Mouse (Mus musculus) CD4-positive, CD25-positive, alpha-beta regulatory T cell, adult 4 months (primary cell): ENCODE results near the gene Atrnl1. TPM values are rescaled to one million over a fixed set of nuclear protein-coding genes. Genes with fewer than 3 reads are reported as not detected.

ENCODE experiments used
- ATAC-seq: one replicate; pipeline ENCODE4 v1.8.0; 2017
- polyA plus RNA-seq, 2 experiments: library from polyadenylated mRNA; unstranded; fragments of 100-300 nt; shearing (Covaris generic); gene quantifications; one replicate each; pipeline ENCODE4 v1.2.1; 2017

The Atrnl1 gene
- polyA plus RNA-seq, 2 experiments from 2014 or later = 0.11 TPM; not detected in 1

DNA sequence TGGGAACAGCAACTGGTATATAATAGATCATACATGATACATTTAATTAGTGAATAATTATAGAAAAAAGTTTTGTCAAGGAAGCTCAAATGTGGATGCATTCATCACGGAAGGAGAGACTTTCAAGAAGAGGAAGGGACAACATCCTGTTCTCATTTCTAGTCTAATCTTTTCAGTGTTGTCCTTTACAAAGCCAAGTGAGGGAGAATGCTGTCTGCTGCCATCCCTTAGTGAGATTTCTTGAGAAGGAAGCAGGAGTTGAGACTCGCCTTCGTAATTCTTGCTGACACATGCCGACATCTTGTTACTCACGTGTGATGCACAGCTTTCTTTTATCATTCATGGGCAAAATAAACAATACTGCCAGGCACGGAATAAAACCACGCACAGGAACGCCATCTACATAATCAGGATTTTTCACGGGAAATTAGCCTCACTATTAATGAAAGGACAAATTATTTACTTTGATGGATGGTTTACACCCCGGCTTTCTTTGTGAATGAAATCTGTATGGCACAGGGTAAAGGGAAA lies 316.2 kb downstream of the Atrnl1 start:
- ATAC-seq = no peak

- ATAC-seq = no peak
These were observed 317.0 kb downstream of the Atrnl1 start for GRCm38 (mm10) chr19:57927566-57928523.

DNA sequence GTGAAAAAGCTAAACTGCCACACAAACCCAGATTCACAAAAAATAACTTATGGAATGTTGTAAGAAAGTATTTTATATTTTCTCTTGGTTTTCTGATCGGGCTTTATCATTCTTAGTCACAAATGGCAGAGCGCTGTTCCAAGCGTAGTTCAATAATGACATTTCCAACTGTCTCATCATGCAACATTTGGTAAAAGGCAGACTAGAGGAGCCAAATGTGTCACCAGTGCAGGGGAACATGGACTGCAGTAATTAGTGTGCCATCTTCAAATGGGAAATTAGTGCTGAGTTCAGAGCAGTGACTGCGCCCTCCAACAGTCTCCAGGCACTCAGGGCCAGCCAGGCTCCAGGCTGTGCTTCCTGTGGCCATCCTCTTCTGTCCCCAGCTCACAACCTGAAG lies 320.8 kb downstream of the Atrnl1 start:
- ATAC-seq = no peak

DNA sequence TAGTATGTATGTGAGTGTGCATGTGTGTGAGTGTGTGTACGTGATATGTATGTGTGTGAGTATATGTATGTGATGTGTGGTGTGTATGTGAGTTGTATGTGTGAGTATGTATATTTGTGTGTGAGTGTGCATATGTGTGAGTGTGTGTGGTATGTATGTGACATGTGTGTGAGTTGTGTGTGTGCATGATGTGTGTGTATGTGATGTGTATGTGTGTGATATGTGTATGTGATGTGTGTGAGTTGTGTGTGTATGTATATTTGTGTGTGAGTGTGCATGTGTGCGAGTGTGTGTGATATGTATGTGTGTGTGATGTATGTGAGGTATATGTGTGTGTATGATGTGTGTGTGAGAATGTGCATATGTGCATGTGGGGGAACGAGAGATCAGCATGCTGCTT lies 326.0 kb downstream of the Atrnl1 start:
- ATAC-seq = no peak

GRCm38 (mm10) chr19:57939166-57939565 lies 328.3 kb downstream of the Atrnl1 start:
- no peak for ATAC-seq

- no peak for ATAC-seq
These were observed 330.7 kb downstream of the Atrnl1 start for GRCm38 (mm10) chr19:57941529-57941928.

- no peak for ATAC-seq
These were observed 331.4 kb downstream of the Atrnl1 start for GRCm38 (mm10) chr19:57942281-57942680.

- no peak for ATAC-seq
These were observed 332.5 kb downstream of the Atrnl1 start for GRCm38 (mm10) chr19:57943308-57943707.

DNA sequence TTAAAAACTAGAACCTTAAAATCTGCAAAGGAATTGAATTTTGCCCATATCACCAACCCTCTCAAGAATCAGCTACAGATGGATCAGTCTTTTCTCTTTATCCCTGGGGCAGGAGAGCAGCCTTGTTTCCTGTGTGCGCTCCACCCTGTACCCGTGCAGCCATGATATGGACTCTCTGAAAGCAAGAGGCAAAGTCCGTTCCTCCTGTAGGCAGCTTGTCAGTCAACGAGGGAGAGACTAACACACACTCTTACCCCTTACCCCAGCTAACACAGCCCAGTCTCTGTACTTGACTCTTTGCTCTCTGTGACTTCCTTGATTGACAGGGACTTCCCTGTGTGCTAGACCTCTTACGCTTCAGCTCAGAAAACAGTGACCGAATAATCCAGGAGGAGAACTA lies 333.8 kb downstream of the Atrnl1 start:
- no peak for ATAC-seq

DNA sequence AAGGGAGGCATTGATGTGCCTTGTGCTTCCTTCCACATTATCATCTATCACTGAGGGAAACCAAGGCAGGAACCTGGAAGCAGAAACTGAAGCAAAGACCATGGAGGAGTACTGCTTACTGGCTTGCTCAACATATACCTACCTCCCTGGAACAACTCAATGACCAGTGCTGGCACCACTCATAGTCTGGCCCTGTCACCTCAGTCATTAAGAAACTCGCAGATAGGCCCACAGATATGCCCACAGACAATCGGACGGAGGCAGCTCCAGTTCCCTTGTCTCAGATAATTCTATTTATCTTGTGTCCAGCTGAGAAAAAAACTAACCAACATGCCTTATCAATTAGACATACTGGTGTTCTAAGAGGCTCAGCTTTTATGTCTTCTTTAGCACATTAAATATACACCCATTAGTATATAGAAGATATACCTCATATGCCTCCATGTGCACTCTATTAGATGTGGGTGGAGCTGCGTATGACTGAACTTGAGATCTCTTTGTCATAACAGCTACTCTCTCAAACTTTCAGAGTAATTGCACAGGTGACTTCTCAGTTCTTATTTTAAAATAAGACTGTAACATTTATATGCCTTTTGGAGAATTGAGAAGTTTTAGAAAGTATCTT lies 334.9 kb downstream of the Atrnl1 start:
- no peak for ATAC-seq

DNA sequence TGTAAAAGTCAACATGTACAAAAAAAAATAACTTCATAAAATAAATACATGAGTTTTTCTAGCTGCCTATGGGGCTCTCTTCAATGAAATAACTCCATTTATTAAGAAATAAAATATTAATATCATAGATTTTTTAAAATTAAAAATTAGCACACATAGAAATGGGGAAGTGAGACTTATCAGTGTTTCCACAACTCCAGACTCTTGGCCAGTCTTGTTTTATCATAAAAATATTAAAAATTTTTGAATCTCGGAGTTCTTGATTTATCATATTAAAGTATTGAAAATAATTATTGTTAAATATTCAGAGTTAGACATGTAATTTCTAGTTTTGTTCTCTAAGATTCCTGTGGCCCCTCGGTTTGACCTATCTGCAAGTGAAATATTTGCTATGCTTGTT lies 337.7 kb downstream of the Atrnl1 start:
- ATAC-seq = no peak

DNA sequence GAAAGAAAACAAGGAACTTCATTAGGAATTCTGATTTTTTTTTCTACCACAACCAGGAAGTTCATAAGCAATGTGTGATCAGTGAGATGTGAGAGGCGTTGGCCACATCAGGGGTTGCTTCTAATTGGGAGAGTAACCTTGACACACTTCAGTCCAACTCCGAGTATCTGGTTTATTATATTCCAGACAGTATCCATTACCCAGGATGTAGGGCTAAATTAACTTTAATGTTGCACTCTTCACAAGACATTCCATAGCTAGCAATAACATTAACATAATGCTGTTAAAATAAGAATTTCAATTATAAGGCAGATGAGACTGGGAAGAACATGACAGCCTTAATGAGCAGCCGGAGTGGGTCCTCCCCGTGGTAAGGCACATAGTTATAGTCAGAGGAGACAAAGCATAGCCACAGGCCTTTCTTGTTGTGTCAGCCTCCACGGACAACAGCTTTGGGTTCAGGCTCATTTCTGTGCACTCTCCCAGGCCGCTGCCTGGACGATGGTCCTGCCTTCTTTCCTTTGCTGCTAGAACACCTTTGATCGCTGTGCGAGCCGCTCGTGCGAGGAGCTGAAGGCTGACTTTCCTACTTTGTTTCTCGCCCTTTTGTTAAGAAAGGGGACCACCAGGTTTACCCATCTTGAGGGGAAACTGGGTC lies 338.6 kb downstream of the Atrnl1 start:
- ATAC-seq = no peak

DNA sequence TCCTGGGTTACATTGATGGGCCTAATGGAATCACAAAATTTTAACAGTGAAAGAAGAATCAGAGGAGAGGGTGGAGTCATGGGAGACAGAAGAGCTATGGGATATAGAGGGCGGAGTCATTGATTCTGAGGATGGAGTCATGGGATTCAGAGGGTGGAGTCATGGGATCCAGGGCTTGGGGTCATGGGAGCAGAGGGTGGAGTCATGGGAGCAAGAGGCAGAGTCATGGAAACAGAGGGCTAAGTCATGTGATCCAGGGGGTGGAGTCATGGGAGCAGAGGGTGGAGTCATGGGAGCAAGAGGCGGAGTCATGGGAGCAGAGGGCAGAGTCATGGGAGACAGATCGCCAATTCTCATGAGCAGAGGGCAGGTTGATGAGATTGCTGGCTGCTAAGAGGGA lies 343.3 kb downstream of the Atrnl1 start:
- no peak for ATAC-seq

DNA sequence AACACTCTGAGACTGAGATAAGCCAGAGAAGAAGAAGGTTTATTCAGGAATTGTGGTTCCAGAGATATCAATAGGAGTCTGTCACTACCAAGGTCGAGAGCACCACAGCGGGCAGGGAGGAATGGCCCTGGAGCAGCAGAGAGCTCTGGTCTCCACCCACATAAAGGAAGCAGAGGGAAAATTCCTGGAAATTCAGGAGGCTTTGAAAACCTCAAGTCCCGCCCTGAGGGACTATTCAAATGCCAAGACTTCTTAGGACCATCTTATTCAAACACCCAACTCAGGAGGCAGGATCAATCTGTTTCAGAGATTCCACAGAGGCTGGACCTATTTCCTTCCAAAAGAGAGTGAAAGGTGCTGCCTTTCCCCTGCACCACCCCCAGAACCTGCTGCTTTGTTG lies 345.6 kb downstream of the Atrnl1 start:
- no peak for ATAC-seq

GRCm38 (mm10) chr19:57957363-57957762 lies 346.5 kb downstream of the Atrnl1 start:
- ATAC-seq = no peak

GRCm38 (mm10) chr19:57958154-57958553 lies 347.3 kb downstream of the Atrnl1 start:
- ATAC-seq = no peak

GRCm38 (mm10) chr19:57958726-57959125 lies 347.9 kb downstream of the Atrnl1 start:
- ATAC-seq = no peak

GRCm38 (mm10) chr19:57961321-57961720 lies 350.5 kb downstream of the Atrnl1 start:
- no peak for ATAC-seq

DNA sequence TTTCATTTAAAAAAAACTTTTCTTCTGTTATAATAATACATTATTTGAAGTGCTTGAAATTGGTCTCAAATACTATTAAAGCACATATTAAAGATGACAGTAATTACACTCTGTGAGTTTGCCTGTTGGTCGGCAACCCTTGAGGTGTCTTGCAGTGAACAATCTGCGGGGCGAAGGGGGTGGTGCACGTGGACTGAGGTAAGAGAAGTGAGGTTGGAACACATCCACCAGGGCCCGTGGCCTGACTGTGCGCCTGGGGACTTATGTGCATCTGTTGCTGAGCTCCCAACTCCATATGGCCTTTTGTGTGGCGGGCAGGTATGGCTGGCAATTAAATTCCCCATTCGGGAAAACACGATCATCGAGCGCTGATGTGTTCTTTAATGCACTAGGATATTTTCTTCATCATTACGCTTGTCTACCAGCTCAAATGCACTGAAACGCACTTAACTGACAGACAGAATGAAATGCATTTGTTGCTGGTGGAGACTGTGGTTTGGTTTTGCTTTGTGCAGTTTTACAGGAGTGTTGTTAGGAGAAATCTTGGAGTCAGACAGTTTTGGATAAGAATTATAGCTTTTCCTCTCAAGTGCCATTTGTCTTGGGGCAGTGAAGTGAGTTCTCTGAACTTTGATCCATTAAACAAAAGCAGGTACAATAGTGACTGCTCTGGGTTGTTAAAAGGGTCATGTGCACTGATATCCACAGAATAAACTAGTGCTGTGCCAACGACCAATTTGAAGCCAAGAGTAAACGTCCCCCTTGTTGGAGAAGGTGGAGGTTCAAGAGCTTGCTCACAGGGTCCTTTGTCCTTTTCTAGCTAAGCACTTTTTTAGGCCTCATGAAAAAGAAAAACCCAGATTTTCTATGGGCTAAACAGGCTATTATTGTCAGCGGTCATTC lies 351.2 kb downstream of the Atrnl1 start:
- no peak for ATAC-seq

DNA sequence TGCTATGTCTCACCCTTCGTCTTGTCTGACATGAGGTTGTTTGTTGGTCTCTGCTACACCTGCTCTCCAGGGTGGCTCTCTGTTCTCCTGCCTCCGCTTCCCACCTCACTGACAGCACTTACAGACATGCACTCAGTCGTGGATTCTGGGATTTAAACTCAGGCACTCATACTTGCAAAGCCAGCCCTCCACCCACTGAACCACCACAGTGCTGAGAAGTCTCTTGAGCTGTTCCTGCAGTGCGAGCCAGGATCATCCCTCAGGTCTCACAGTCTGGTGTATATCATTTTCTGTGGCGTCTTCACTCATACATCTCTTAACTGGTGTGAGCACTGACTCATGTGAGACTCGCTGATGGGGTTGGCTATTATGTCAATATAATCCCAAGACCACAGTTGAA lies 353.0 kb downstream of the Atrnl1 start:
- ATAC-seq = no peak

DNA sequence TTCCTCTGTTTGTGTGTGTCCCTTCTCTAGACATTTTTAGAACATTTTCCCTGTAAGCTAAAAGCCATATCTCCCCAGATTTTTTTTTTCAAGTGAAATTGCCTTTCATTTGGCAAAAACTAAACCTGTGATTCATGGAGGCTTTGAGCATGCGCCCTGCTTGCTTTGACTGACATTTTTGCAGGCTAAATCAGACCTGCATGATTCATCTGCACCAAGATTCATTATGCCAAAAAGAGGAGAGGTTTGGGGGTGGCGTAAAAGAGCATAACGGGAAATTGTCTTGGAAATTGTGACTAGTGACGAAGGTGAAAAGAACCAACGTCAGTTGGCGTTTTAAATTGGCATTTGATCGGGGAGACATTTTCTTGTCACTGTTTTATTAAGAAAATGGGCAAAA lies 358.9 kb downstream of the Atrnl1 start:
- ATAC-seq = no peak

GRCm38 (mm10) chr19:57970342-57970895 lies 359.6 kb downstream of the Atrnl1 start:
- ATAC-seq = no peak
